In genomic region chr11:108272601-108273414, GRCm38 (mm10) we compare ENCODE assay signal across 18 mouse cellular contexts.
DNase-seq lines count a peak whose midpoint lies in the region; ATAC-seq and TF ChIP-seq lines count a peak whose summit lies in the region.
"Had no signal": no experiment of that assay in that cellular context is flagged by ENCODE, and none has a peak within 500 bp of the region (broad histone marks: within the 10 kb centered on the region; RNA-seq: fewer than 3 reads in every experiment).

No protein-coding gene starts in this region.

- intact Hi-C loops in left cerebral cortex, postnatal 25 days (cut with DNase I), result no loop called here
- intact Hi-C loops in left cerebral cortex, postnatal 4 days (cut with DNase I), result no loop called here
- intact Hi-C loops in gastrocnemius, adult 2 months (cut with DNase I), result no loop called here

- peak overlapping the region; percentile 53; the same call in 1 of the 2 replicates for H3K27ac ChIP-seq in cortical plate, adult 2 months (ENCODE audit: insufficient read depth, low read length)
- no peak overlapping the region for H3K27ac ChIP-seq in gastrocnemius, adult 2 months
- H3K27ac ChIP-seq: forebrain, embryonic 10.5 days; heart, adult 2 months; hindbrain, embryonic 15.5 days; limb, embryonic 13.5 days; liver, embryonic 15.5 days; midbrain, embryonic 10.5 days had no signal

- no peaks in the 10 kb centered on the region for H3K27me3 ChIP-seq in splenic B cell, adult 2 months (ENCODE audit: control insufficient read depth, insufficient read depth, low read length, poor library complexity, severe bottlenecking)
- H3K27me3 ChIP-seq: hindbrain, embryonic 15.5 days; limb, embryonic 13.5 days; liver, embryonic 15.5 days had no signal

- no peak for TF ChIP-seq CTCF in cortical plate, adult 2 months (IDR thresholded peaks at IDR 0.05; ENCODE audit: extremely low read depth, insufficient read depth, low read length)
- no peak for TF ChIP-seq CTCF in gastrocnemius, adult 2 months (IDR thresholded peaks at IDR 0.05)

- H3K4me1 ChIP-seq in cortical plate, adult 2 months (ENCODE audit: control insufficient read depth, insufficient read depth, low read length), result peaks cover 12% of the 10 kb centered on the region

- no peak overlapping the region for H3K4me3 ChIP-seq in cortical plate, adult 2 months (ENCODE audit: insufficient read depth, low read length)
- H3K4me3 ChIP-seq in gastrocnemius, adult 2 months, result no peak overlapping the region
- H3K4me3 ChIP-seq: forebrain, embryonic 10.5 days; heart, adult 2 months; hindbrain, embryonic 15.5 days; left cerebral cortex, adult 2 months; limb, embryonic 13.5 days; liver, embryonic 15.5 days; midbrain, embryonic 10.5 days had no signal

- H3K36me3 ChIP-seq in splenic B cell, adult 2 months (ENCODE audit: control insufficient read depth, insufficient read depth, low read length, poor library complexity, severe bottlenecking), result no peaks in the 10 kb centered on the region
- H3K36me3 ChIP-seq: forebrain, embryonic 10.5 days; hindbrain, embryonic 15.5 days; limb, embryonic 13.5 days; liver, embryonic 15.5 days; midbrain, embryonic 10.5 days had no signal

- DNase-seq in left cerebral cortex, postnatal 25 days (ENCODE audit: low spot score in 2 of 2), result peak; percentile 27 to 69
- DNase-seq in left cerebral cortex, postnatal 4 days, result no peak
- DNase-seq in splenic B cell, adult 2 months (ENCODE audit: low read depth, low spot score), result peak; percentile 52
- DNase-seq in gastrocnemius, adult 2 months, result no peak
- DNase-seq in layer of hippocampus, postnatal 36 days, result no peak
- DNase-seq: cerebellum, adult 18-20 months; heart, adult 2 months; heart, postnatal 10 days; kidney, adult 18-20 months; lung, postnatal 10 days had no signal

- TF ChIP-seq POLR2A in cortical plate, adult 2 months (IDR thresholded peaks at IDR 0.05; ENCODE audit: extremely low read depth, insufficient read depth, low read length), result no peak

- ATAC-seq in CD4-positive, CD25-positive, alpha-beta regulatory T cell, adult 4 months, result peak; percentile 75

Comparison
In these comparisons a context has a peak if more than half of its experiments do, and no peak if none do; other contexts are left out.
1. DNase-seq: peak in left cerebral cortex, postnatal 25 days (2 of 2) and splenic B cell, adult 2 months (single experiment); none in left cerebral cortex, postnatal 4 days (single experiment), gastrocnemius, adult 2 months (single experiment) and layer of hippocampus, postnatal 36 days (0 of 2).